Mouse (Mus musculus) ES-Bruce4 (cell line): ENCODE results near the gene Gpr156. TPM values are rescaled to one million over a fixed set of nuclear protein-coding genes. Genes with fewer than 3 reads are reported as not detected.

ENCODE experiments used
- H3K27ac ChIP-seq: 2 replicates; pipeline ENCODE4 v1.5.1; 2012; ENCODE audit warnings: low read length, inconsistent platforms; ENCODE audit not compliant: insufficient read depth
- H3K27me3 ChIP-seq: 2 replicates; pipeline ENCODE4 v1.6.1; 2012; ENCODE audit warnings: mild to moderate bottlenecking, low read length, inconsistent platforms; ENCODE audit not compliant: control insufficient read depth, poor library complexity, insufficient read depth, severe bottlenecking
- H3K36me3 ChIP-seq: 2 replicates; pipeline ENCODE4 v1.6.1; 2012; ENCODE audit warnings: inconsistent platforms, mild to moderate bottlenecking, low read length, moderate library complexity; ENCODE audit not compliant: control insufficient read depth, poor library complexity, insufficient read depth, severe bottlenecking
- H3K4me1 ChIP-seq: one replicate; pipeline ENCODE4 v1.8.1; 2011; ENCODE audit warnings: low read length; ENCODE audit not compliant: control insufficient read depth, insufficient read depth
- H3K4me3 ChIP-seq: 2 replicates; pipeline ENCODE4 v1.5.1; 2011; ENCODE audit warnings: low read depth, mild to moderate bottlenecking, low read length
- H3K9ac ChIP-seq: 2 replicates; pipeline ENCODE4 v1.6.1; 2012; ENCODE audit warnings: low read depth, mild to moderate bottlenecking, inconsistent platforms; ENCODE audit not compliant: poor library complexity, severe bottlenecking
- H3K9me3 ChIP-seq: replicated peaks from 2 replicates; pipeline ENCODE4 v1.6.1; 2012; ENCODE audit warnings: mild to moderate bottlenecking, low read length, inconsistent platforms; ENCODE audit not compliant: control insufficient read depth, poor library complexity, insufficient read depth, severe bottlenecking
- CTCF ChIP-seq: IDR thresholded peaks from one replicate; pipeline ENCODE4 v1.8.1; 2011; ENCODE audit warnings: low read depth, low read length
- EP300 ChIP-seq: IDR thresholded peaks from 2 replicates; pipeline ENCODE4 v1.6.1; 2011; ENCODE audit warnings: low read depth, low read length; ENCODE audit not compliant: insufficient read depth
- POLR2A ChIP-seq: IDR thresholded peaks from one replicate; pipeline ENCODE4 v1.8.1; 2011; ENCODE audit warnings: low read length; ENCODE audit not compliant: insufficient read depth
- polyA plus RNA-seq: library from polyadenylated mRNA; stranded (reverse); fragments of >200 nt; gene quantifications from 2 replicates; pipeline ENCODE4 v1.2.4, GENCODE M21; 2011; ENCODE audit warnings: low read depth; ENCODE audit not compliant: missing spikeins, insufficient read depth, insufficient read length

The Gpr156 gene
- polyA plus RNA-seq, 1 experiment = not detected

DNA sequence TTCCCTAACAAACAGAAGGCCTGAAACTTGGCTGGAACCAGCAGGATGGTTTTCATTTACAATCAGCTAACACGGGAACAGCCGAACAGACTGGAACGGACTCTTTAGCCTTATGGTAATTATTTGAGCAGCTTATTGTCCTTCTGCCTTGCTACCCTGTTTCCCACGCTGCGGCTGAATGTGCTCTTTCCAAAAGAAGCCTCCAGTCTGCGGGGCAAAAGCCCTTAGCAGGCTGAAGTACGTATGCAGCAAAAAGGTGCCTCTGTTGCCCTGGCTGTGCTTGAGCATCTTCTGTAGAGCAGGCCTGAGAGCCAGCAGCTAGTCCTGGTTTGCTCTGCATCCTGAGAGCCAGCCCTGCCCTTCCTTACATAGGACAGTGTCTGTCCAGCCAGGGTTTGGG is 83.9 kb downstream of the Gpr156 start:
- Histone ChIP-seq H3K4me1 (peaks cover 4% of the 10 kb centered on the region), H3K27ac (no peak overlapping the region), H3K27me3 (no peaks in the 10 kb centered on the region), H3K36me3 (no peaks in the 10 kb centered on the region), H3K9ac (no peak overlapping the region), H3K4me3 (no peak overlapping the region), H3K9me3 (no peaks in the 10 kb centered on the region)
- TF ChIP-seq POLR2A (no peak), EP300 (no peak), CTCF (no peak)

DNA sequence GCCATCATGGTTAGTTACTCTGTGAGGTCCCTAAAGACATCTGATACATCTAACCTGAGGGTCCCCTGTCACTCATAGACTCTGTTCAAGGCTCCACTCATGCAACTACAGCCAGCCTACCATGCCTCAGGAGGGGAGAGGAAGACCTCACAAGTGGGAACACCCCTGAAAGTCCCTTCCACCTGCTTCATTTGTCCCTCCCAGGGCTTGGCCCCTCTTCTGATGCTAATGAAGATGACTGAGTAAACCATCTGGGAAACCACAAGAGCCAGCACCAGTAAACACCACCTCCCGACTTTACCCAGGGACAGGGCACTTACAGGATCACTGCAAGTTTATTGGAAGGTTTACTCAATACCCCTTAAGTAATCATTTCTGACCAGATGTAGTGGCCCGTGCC is 85.5 kb downstream of the Gpr156 start:
- no peaks in the 10 kb centered on the region for H3K36me3 ChIP-seq
- H3K9ac ChIP-seq = no peak overlapping the region
- TF ChIP-seq EP300 = 0 out of 2 replicates have a peak, but pooled peaks have one; percentile 53
- TF ChIP-seq POLR2A = no peak
- no peaks in the 10 kb centered on the region for H3K9me3 ChIP-seq
- H3K4me1 ChIP-seq = peaks cover 4% of the 10 kb centered on the region
- no peak overlapping the region for H3K4me3 ChIP-seq
- no peaks in the 10 kb centered on the region for H3K27me3 ChIP-seq
- no peak overlapping the region for H3K27ac ChIP-seq

DNA sequence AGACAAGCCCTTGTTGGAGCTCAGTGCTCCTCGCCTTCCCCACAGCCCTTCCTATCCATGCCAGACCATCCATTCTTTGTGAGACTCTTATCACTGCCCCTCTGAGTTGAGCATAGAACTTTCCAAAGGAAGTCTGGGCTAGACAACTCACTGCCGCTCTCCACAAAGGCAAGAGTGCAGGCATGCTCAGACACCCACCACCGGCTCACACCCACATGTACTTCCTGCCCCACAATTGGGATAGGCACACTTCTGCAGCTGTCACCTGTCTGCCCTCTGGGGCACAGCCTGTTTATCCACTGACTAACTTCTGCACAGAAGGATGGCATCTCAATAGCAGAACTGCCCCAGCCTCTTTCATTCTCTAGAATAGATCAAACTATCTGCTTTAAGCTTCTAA is 86.2 kb downstream of the Gpr156 start:
- Histone ChIP-seq H3K27ac (no peak overlapping the region), H3K4me3 (no peak overlapping the region)
- TF ChIP-seq CTCF (no peak), POLR2A (no peak), EP300 (no peak)

DNA sequence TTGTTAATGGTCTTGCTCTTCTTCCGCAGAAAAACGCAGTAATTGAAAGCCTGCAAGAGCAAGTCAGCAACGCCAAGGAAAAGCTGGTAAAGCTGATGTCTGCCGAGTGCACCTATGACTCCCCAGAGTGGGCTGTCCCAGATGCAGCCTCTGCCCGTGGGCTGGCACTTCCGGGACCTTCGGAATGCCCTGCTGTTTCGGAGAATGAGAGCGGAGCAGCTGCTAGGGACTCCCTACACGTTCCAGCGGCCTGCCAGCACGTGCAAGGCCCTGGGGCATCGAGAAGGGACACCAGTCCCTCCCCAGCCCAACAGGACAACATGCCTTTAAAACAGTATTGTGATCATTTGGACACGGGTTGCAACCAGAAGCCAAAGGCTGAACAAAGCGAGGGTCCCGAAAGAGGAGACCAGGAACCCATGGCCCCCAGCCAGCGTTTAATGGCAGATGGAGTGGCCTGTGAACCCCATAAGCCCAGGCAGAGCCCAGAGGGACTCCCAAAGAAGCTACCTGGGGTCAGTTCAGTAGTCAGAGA is 88.3 kb downstream of the Gpr156 start:
- Histone ChIP-seq H3K9me3 (no peaks in the 10 kb centered on the region), H3K9ac (no peak overlapping the region), H3K4me1 (peaks cover 4% of the 10 kb centered on the region), H3K27me3 (no peaks in the 10 kb centered on the region), H3K36me3 (no peaks in the 10 kb centered on the region), H3K4me3 (no peak overlapping the region), H3K27ac (no peak overlapping the region)
- TF ChIP-seq CTCF (no peak), EP300 (no peak), POLR2A (no peak)

More for the DNA sequence above, 86.2 kb downstream of the Gpr156 start:
- Histone ChIP-seq H3K27me3 (no peaks in the 10 kb centered on the region), H3K9ac (no peak overlapping the region), H3K36me3 (no peaks in the 10 kb centered on the region), H3K4me1 (peaks cover 4% of the 10 kb centered on the region), H3K9me3 (no peaks in the 10 kb centered on the region)

DNA sequence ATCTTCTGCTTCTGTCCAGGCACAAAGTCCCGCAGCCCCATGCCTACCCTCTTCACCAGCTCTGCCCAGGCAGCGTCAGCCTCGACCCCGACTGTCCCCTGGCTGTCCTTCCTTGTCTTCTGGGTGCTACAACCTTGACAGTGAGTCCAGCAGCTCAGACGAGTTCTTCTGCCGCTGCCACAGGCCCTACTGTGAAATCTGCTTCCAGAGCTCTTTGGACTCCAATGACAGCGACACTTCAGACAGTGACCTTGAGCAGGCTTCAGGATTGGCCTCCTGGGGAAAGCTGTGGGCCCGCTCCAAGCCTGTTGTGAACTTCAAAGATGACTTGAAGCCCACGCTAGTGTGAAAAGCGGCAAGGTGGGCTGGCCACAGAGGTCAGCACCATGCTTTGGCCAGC is 89.2 kb downstream of the Gpr156 start:
- TF ChIP-seq EP300 = no peak
- TF ChIP-seq CTCF = no peak
- no peak for TF ChIP-seq POLR2A

DNA sequence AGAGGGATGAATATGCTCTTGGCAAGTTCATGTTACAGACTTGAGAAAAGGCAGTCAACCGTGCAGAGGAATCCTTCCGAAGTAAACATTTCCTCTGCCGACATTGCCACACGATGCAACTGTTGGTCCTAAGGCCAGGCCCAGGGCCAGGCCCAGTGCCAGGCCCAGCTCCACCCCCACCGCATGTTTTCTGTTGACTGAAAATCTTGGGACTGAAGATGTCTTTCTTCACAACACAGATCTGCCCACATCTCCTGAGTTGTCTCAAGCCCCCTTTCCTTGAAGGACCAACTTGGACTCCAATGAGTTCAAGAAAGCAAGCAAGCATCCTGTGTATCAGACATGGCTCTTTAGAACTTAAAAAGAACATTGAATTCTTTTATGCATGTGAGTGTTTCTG is 92.1 kb downstream of the Gpr156 start:
- Histone ChIP-seq H3K9me3 (no peaks in the 10 kb centered on the region), H3K9ac (no peak overlapping the region), H3K27ac (no peak overlapping the region), H3K36me3 (no peaks in the 10 kb centered on the region), H3K27me3 (no peaks in the 10 kb centered on the region), H3K4me3 (no peak overlapping the region), H3K4me1 (no peaks in the 10 kb centered on the region)
- TF ChIP-seq EP300 = no peak
- no peak for TF ChIP-seq CTCF
- no peak for TF ChIP-seq POLR2A

More for the DNA sequence above, 89.2 kb downstream of the Gpr156 start:
- Histone ChIP-seq H3K27ac (no peak overlapping the region), H3K4me1 (peaks cover 4% of the 10 kb centered on the region), H3K27me3 (no peaks in the 10 kb centered on the region), H3K9me3 (no peaks in the 10 kb centered on the region), H3K36me3 (no peaks in the 10 kb centered on the region), H3K4me3 (no peak overlapping the region), H3K9ac (no peak overlapping the region)
